Mouse (Mus musculus) cortical plate, adult 2 months (tissue): ENCODE results near the gene Copz1. TPM values are rescaled to one million over a fixed set of nuclear protein-coding genes. Genes with fewer than 3 reads are reported as not detected.
A peak's percentile ranks its signal among the peaks of the same experiment; 100 is the strongest.

ENCODE experiments used
- H3K27ac ChIP-seq: fragments of 200-500 bp; 2 replicates; pipeline ENCODE4 v1.5.1; 2012; ENCODE audit warnings: low read length, control low read depth, inconsistent platforms; ENCODE audit not compliant: insufficient read depth
- H3K4me1 ChIP-seq: fragments of 200-500 bp; 2 replicates; pipeline ENCODE4 v1.6.1; 2011; ENCODE audit warnings: low read length; ENCODE audit not compliant: control insufficient read depth, insufficient read depth
- H3K4me3 ChIP-seq: fragments of 200-500 bp; 2 replicates; pipeline ENCODE4 v1.5.1; 2011; ENCODE audit warnings: mild to moderate bottlenecking, low read length, control low read depth; ENCODE audit not compliant: insufficient read depth
- CTCF ChIP-seq: fragments of 200-500 bp; IDR thresholded peaks from 2 replicates; pipeline ENCODE4 v1.5.1; 2011; ENCODE audit warnings: mild to moderate bottlenecking, control low read depth, low read length; ENCODE audit not compliant: insufficient read depth; ENCODE audit errors: extremely low read depth
- POLR2A ChIP-seq: fragments of 200-500 bp; IDR thresholded peaks from 2 replicates; pipeline ENCODE4 v1.6.1; 2011; ENCODE audit warnings: mild to moderate bottlenecking, low read length, control low read depth; ENCODE audit not compliant: insufficient read depth; ENCODE audit errors: extremely low read depth
- polyA plus RNA-seq: library from polyadenylated mRNA; depleted of rRNA; stranded (reverse); fragments of >200 nt; gene quantifications from 2 replicates; pipeline ENCODE4 v1.2.3, GENCODE M21; 2012; rRNA removed

Copz1 gene
- polyA plus RNA-seq, result 140 and 148 TPM in 2 replicates

GRCm38 (mm10) chr15:103272419-103273279, at the start of gene Copz1:
Copz1 (plus strand) TSS chr15:103272714.
- Histone ChIP-seq H3K4me3 (peak within 1 kb of the TSS; percentile 53), H3K4me1 (peaks cover 3% of the 10 kb centered on the region), H3K27ac (no peak within 1 kb of the TSS)
- TF ChIP-seq CTCF (0 out of 2 replicates have a peak, but pooled peaks have one; percentile 17), POLR2A (peak; percentile 91)

- TF ChIP-seq POLR2A (no peak), CTCF (no peak)
- Histone ChIP-seq H3K4me3 (no peak overlapping the region), H3K4me1 (no peaks in the 10 kb centered on the region), H3K27ac (no peak overlapping the region)
Observed at GRCm38 (mm10) chr15:103224161-103224560, 48.4 kb upstream of the Copz1 start.

DNA sequence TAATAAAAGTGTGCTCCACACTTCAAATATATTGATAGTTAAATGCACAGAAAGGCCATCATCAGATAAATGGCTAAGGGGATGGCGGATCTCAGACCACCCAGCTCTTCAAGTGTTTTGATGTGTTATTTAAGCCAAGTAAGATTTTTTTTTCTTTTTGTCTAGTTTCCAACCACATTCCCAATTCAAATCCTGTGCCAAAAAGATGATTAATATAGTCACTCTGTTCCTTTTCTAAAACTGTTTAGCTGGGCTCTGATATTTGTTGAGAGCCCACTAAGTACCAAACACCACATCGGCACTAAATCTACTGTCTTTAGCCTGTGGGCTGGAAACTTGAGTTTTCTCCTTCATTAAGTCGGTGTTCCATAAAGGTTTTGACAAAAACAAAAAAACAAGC, 45.5 kb upstream of the Copz1 start:
- no peak for TF ChIP-seq CTCF
- TF ChIP-seq POLR2A, result no peak
- H3K4me3 ChIP-seq, result no peak overlapping the region
- H3K4me1 ChIP-seq, result no peaks in the 10 kb centered on the region
- no peak overlapping the region for H3K27ac ChIP-seq

- no peak overlapping the region for H3K4me3 ChIP-seq
- no peak overlapping the region for H3K27ac ChIP-seq
- no peaks in the 10 kb centered on the region for H3K4me1 ChIP-seq
- TF ChIP-seq POLR2A (no peak), CTCF (no peak)
Observed at GRCm38 (mm10) chr15:103227572-103227971, 44.9 kb upstream of the Copz1 start.

DNA sequence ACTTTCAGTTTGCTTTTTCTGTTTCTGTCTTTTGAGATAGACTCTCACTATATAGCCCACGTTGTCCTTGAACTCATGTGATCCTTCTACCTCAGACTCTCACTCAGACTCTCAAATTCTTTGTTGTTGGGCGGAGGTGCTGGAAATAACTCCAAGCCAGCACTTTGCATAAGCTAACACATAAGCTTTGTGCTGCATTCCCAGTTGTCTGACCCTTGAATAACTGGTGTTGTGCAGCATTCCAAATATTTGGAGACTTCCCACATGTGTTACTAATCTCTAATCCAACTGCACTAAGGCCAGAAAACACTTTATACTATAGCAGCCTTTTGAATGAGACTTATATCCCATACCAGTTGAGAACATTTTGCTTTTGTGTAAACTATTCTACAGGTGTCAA, 43.6 kb upstream of the Copz1 start:
- no peak overlapping the region for H3K27ac ChIP-seq
- no peak overlapping the region for H3K4me3 ChIP-seq
- H3K4me1 ChIP-seq, result no peaks in the 10 kb centered on the region
- TF ChIP-seq CTCF (no peak), POLR2A (no peak)

GRCm38 (mm10) chr15:103233119-103233518, 39.4 kb upstream of the Copz1 start:
- TF ChIP-seq CTCF, result no peak
- TF ChIP-seq POLR2A, result no peak
- no peaks in the 10 kb centered on the region for H3K4me1 ChIP-seq
- H3K27ac ChIP-seq, result no peak overlapping the region
- H3K4me3 ChIP-seq, result no peak overlapping the region

- H3K27ac ChIP-seq, result no peak overlapping the region
- TF ChIP-seq POLR2A (no peak), CTCF (no peak)
- no peak overlapping the region for H3K4me3 ChIP-seq
- H3K4me1 ChIP-seq, result no peaks in the 10 kb centered on the region
Observed at GRCm38 (mm10) chr15:103237295-103237694, 35.2 kb upstream of the Copz1 start.

GRCm38 (mm10) chr15:103239130-103239684, 33.3 kb upstream of the Copz1 start:
- H3K4me1 ChIP-seq, result no peaks in the 10 kb centered on the region
- H3K27ac ChIP-seq, result peak overlapping the region; percentile 51
- peak overlapping the region; percentile 79 for H3K4me3 ChIP-seq
- TF ChIP-seq CTCF, result no peak
- TF ChIP-seq POLR2A, result no peak

GRCm38 (mm10) chr15:103239685-103240159, 32.8 kb upstream of the Copz1 start, which contains the start of gene Cbx5:
Cbx5 (minus strand) TSS chr15:103239816.
- H3K4me3 ChIP-seq, result peak within 1 kb of the TSS; percentile 79
- H3K4me1 ChIP-seq, result no peaks in the 10 kb centered on the region
- TF ChIP-seq CTCF (no peak), POLR2A (peak; percentile 51; the same call in 1 of the 2 replicates)
- H3K27ac ChIP-seq, result peak within 1 kb of the TSS; percentile 51
